Mouse (Mus musculus): ENCODE results near the gene G6pc.
"Not testable (repeated sequence)": the region's sequence is repeated elsewhere in the genome, so short reads cannot be mapped to it uniquely, and the experiment has no call there.

The G6pc gene

DNA sequence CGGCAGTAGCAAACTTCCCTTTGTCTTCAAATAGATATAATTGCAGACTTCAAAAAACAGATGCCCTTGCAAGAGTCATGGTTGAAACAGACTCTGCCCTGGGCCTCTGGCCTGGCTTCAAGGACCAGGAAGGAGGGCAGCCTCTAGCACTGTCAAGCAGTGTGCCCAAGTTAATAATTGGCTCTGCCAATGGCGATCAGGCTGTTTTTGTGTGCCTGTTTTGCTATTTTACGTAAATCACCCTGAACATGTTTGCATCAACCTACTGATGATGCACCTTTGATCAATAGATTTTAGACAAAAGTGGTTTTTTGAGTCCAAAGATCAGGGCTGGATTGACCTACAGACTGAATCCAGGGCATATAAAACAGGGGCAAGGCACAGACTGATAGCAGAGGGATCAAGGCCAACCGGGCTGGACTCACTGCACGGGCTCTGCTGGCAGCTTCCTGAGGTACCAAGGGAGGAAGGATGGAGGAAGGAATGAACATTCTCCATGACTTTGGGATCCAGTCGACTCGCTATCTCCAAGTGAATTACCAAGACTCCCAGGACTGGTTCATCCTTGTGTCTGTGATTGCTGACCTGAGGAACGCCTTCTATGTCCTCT is at the start of gene G6pc:
Gene G6pc, plus strand, starts transcription at position 236 of the 610 bp plus-strand sequence.
- DNase-seq (ENCODE audit: low spot score): no peak

DNA sequence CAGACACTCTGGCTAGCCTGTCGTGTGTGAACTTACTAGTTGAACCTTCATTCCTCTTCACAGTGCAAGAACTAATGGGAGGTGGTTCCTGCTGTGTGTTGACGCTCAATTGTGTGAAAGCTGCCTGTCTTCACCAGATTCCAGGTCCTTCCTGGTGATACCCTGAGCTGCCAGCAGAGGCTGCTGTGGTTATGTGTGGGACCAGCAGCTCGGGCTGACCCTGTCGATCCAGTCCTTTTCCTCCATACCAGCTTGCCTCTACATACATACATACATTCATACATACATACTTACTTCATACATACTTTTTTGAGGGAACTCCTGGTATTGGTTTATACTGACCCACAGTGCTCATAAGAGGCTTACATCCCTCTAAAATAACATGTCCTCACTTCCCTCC is 43.8 kb upstream of the G6pc start:
- peak; percentile 70 for DNase-seq (ENCODE audit: low spot score)

DNA sequence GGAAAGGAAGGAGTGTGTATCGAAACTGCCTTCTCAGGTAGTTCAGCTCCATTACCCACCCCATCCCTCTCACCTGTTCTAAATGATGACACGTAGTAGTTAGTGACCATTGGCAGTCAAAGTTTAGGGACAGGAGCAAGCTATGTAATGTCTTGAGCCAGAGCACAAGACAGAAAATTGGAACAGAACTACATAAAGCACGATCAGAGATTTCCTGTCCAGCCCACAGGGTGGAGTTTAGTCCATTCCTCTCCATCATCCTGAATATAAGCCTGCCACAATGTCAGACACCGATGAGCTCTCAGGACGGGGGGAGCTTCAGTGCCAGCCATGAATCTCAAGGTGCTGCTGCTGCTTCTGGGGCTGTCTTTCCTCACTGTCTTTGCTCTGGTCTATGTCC is 42.6 kb upstream of the G6pc start, which contains the start of gene Aoc2:
Gene Aoc2, plus strand, starts transcription at position 301 of the 400 bp plus-strand sequence.
- no peak for DNase-seq (ENCODE audit: low spot score)

DNA sequence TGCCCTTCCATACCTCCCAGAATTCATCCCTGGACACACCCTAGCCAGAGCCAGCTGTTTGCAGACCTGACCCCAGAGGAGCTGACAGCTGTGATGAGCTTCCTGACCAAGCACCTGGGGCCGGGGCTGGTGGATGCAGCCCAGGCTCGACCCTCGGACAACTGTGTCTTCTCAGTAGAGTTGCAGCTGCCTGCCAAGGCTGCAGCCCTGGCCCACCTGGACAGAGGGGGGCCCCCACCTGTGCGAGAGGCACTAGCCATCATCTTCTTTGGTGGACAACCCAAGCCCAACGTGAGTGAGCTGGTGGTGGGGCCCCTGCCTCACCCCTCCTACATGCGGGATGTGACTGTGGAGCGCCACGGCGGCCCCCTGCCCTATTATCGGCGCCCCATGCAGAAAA is 42.2 kb upstream of the G6pc start:
- DNase-seq (ENCODE audit: low spot score): not testable (repeated sequence)

DNA sequence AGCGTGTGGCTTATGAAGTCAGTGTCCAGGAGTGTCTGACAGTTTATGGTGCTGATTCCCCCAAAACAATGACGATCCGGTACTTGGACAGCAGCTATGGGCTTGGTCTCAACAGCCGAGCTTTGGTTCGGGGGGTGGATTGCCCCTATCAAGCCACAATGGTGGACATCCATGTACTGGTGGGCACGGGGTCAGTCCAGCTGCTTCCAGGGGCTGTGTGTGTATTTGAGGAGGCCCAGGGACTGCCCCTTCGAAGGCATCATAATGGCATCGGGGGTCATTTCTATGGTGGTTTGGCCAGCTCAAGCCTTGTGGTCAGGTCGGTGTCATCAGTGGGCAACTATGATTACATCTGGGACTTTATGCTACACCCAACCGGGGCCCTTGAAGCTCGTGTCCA is 41.2 kb upstream of the G6pc start:
- no peak for DNase-seq (ENCODE audit: low spot score)

DNA sequence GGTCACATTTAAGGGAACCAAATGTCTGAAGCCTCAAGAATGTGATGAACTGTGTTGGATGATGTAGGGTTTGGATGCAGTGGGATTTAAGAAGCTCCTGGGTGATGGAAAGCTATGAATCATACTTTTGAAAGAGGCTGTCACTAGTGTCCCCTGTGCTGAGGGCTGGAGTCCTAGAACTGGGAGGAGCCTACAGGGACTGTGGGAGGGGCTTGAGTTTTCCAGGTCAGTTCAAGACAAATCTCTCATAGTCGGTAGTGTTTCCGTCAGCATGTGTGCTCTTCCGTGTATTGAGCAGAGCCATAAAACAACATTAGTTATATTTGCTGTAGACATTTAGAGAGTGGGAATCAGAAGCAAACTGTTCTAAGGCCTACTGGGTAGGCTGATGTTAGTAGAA is 40.0 kb upstream of the G6pc start:
- DNase-seq (ENCODE audit: low spot score): no peak

DNA sequence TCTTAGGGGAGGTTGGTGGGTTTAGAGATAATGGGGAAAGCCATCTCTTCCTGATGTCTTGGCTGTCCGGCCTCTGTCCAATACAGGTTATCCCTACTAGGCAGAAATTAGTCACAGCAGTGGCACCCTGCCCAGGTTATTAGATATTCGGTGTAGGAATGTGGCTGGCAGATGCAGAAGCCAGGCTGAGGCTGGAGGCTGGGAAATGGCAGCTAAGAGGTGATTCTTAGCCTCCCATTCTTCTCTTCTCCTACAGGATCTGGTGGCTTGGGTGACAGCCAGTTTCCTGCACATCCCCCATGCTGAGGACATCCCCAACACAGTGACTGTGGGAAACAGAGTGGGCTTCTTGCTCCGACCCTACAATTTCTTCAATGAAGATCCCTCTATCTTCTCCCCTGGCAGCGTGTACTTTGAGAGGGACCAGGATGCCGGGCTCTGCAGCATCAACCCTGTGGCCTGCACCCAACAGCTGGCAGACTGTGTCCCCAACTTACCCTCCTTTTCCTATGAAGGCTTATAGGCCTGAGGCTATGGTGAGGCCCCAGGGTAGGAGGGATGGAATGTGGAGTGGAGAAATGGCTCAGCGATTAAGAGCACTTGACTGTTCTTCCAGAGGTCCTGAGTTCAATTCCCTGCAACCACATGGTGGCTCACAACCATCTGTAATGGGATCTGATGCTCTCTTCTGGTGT is 38.3 kb upstream of the G6pc start:
- no peak for DNase-seq (ENCODE audit: low spot score)

DNA sequence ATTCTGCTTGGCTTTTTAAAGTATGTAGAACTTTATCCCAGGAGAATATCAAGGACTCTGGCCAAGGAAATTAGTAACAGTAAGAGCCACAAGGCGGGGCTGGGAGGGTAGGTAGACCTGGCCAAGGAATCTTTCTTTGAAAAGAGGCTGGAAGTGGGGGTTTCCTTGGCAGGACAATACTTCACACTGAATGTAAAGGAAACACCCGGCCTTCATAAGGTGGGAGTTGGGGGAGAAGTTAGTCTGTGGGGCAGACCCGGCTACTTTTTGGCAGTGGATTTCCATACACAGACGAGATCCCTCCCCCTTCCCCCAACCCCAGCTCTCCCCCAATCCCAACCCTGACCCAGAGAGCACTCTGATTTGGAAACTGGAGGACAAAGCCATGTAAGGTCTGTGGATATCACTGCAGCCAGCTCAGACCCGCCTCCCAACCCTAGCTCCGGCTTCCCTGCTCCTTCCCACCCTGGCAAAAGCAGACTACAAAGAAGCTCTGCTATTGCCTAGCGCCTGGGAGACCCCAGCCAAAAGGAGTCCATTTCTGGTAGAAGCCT is 36.9 kb upstream of the G6pc start, which contains the start of gene Aoc3:
Gene Aoc3, plus strand, starts transcription at position 235 of the 554 bp plus-strand sequence.
- peak; percentile 50 for DNase-seq (ENCODE audit: low spot score)

DNA sequence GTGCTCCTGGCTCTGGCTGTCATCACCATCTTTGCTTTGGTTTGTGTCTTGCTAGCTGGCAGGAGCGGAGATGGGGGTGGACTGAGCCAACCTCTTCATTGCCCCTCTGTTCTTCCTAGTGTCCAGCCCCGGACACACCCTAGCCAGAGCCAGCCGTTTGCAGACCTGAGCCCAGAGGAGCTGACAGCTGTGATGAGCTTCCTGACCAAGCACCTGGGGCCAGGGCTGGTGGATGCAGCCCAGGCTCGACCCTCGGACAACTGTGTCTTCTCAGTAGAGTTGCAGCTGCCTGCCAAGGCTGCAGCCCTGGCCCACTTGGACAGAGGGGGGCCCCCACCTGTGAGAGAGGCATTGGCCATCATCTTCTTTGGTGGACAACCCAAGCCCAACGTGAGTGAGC is 36.4 kb upstream of the G6pc start:
- DNase-seq (ENCODE audit: low spot score): not testable (repeated sequence)

DNA sequence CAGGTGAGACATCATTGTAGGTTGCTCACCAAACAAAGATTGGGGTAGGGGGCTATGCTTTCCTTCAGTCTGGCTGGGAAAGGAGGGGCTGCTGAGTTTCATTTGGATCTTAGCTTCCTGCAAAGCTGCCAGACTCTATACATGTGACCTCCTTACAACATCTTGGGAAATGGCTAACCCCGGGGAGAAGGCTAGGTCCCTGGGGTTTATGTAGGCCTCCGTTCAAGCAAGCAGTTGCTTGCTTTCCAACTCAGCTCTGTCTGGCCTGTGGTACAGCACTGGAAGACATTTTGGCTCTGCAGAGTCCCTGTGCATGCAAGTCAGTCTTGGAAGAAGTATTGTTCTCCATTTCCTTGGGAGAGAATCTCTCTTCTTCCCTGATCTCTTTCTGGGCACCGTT is 34.8 kb upstream of the G6pc start:
- peak; percentile 26 for DNase-seq (ENCODE audit: low spot score)

DNA sequence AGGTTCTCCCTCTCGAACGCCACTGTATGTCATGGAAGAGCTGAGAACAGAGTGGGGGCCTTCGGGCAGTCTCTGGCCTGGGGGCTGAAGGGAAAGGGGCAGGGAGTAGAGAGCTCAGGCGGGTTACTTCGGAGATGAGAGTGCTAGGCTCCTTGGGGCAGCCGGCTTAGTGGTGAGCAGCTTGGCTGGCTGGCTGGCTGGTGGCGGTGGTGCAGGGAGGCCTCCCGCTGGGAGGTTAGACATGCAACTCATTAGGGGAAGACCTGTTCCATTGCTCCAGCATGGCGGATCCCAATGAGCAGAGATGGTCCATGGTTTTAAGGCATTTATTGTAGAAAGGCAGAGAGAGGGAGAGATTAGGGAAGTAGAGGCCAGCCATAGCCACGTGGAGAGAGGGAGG is 33.3 kb upstream of the G6pc start:
- no peak for DNase-seq (ENCODE audit: low spot score)

DNA sequence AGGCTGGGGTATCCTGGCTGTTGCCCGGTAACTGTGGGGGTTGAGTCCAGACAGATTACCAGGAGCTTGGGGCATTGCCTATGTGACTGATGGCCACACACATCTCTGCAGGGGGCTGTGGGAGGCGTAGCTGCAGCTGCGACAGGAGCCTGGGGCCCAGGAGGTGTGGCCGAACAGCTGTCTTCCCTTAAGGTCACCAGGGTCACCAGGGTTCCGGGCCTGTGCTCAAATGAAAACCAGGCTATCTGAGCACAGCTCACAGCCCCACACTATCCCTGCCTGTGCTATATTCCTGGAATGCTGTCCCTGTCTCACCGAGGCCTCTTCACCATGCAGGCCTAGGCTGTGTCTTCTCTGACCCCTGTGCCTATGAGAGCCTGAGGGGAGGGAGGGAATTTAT is 32.8 kb upstream of the G6pc start:
- DNase-seq (ENCODE audit: low spot score): no peak

DNA sequence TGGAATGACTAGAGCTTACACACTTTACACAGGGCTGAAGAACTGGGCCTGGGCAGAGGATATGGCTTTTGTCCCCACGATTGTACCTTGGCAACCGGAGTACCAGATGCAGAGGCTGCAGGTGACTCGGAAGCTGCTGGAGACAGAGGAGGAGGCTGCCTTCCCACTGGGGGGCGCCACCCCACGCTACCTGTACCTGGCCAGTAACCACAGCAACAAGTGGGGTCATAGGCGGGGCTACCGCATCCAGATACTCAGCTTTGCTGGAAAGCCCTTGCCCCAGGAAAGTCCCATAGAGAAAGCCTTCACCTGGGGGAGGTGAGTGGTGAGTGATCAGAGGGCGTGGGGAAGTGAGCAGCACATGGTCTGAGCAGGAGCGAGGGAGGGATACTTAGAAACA is 31.7 kb upstream of the G6pc start:
- DNase-seq (ENCODE audit: low spot score): no peak

DNA sequence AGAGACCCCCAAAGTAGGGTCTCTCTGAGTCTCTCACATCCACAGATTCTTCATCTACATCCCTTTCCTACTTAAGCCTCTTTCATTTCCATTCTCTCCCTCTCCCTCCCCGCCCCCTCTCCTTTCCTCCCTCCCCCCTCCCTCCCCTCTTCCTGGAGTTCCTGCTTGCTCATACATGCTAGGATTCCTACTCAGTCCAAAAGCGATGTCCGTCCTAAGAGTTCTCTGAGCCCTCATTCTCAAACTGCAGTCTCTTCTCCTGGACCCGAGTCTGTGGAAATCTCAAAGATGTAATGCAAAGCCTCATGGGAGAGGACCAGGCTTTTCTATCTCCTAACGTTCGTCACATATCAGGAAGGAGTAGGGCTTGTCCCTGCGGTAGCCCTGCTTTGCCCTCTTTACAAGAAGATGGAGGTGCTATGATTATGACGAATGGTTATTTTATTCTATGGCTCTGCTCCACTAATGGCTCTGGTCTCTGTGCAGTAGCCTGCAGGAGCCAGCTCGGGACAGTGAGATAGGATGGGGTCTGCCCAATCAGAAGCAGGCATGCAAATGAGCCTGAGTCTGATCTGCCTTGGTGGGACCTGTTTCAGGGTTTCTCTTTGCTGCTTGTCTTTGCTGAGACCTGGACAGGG is 29.1 kb upstream of the G6pc start:
- DNase-seq (ENCODE audit: low spot score): no peak

DNA sequence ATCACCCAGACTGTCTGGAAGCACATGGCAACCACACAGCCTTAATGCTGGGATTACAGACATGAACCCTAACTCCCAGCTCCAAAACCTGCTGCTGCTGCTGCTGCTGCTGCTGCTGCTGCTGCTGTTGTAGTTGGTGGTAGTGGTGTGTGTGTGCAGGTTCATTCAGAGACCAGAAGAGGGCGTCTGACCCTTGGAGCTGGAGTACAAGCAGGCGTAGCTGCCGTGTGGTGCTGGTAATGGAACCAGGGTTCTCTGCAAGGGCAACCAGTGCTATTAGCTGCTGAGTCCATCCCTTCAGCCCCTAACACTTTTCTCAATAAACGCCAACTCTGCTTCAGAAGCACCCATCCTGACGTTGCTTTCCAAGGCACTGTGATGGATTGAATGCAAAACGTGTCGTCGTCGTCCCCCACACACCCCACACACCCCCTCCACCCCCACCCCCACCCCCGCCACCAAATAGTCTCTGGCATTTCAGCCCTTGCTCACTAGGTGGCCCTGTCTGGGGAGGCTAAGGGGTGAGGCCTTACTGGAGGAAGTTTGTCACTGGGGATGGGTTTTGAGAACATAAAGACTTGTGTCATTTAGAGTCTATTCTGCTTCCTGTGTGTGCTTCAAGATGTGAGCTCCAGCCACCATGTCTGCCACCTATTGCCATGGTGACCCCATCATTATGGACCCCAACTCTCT is 20.1 kb upstream of the G6pc start:
- no peak for DNase-seq (ENCODE audit: low spot score)

DNA sequence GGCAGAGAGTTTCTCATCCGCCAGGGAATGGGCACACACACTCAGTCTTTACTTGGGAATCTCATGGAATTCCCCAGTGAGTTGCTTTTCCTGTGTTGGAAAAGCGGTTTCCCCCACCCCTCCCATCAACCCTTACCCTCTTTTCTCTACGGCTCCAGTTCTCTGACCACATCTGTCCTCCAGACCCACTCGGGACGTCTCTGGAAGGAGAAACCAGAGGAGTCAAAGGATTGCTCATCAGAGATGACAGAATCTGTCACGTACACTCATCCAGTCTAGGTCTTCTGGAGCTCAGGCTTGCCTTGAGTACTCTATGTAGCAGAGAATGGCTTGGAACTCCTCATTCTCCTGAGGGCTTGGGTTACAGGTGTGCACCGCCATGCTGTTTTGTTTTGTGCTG is 18.6 kb upstream of the G6pc start:
- no peak for DNase-seq (ENCODE audit: low spot score)

DNA sequence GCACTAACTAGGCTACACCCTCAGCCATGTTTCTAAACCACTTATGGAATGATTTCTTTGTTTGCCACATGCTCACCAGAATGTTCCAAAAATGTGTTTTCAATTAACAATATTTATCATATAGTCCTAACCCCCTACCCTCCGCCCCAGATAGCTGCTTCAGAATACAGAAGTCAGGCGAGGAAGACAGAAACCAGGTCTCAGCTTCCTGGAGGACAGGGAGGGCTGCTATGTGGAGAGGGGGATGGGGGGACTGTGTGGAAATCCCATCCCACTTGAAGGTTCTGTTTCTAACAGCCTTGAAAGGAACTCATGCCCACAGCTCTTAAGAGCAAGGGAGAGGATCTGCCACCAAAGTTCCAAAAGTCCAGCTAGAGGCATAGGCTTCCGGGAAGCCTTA is 18.1 kb upstream of the G6pc start:
- no peak for DNase-seq (ENCODE audit: low spot score)

DNA sequence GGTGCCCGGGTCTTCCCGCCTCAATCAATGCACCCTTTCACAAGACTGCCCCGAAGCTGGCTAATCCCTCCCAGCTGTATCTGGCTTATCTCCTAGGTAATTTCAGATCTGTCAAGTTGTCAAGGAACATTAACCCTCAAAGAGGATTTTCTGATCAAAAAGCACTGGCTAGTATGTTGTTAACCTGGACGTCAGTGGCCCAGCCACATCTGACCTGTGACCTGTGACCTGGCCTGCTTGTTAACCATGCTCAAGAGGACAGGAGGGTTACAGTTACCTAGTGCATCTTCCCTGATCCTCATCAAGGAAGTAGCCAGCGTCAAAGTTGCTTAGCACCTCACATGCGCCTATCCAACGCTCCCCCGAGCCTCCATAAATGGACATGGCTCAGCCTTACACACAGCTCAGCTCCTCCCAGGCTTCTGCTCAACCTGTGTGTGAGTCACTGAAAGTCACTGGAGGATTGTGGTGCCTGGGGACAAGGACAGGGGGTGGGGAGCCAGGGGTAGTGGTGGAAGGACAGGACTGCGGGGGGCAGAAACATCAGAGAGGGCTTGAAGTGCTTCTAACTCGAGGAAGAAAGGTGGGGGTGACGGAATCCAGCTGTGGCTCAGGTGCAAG is 16.2 kb upstream of the G6pc start:
- DNase-seq (ENCODE audit: low spot score): no peak

DNA sequence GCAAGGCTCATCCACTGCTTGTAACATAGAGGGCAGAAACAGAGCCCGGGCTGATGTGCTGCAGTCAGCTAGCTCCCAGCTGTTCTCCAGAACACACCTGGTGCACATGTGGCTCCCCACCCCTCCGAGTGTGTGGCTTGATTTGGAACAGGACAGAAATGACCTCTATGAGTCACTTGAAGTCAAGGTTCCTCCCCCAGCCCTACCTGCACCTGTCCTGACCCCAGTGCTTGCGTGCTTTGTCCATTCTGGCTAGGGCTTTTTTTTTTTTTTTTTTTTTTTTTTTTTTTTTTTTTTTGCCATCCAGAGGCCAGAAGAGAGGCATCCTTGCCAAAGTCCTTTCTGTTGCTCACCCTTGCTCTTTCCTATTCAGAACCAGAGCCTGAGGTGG is 15.6 kb upstream of the G6pc start:
- no peak for DNase-seq (ENCODE audit: low spot score)

DNA sequence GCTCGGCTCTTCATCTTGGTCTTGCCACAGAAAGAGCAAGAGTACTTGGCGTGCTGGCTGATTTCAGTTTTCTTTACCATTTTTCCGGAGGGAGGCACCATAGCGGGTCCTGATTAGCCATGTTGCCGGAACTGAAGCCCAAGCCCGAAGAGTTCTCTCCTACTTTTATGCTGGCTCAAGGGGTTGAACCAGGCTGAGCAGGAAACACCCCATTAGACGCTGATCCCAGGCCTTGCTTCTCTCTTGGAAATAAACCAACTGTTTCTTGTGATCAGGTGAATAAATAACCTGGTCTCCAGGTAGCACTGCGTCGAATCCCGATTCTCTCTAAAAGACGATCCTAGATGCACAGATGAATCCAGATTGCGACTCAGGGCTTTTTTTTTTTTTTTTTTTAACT is 13.9 kb upstream of the G6pc start:
- no peak for DNase-seq (ENCODE audit: low spot score)

DNA sequence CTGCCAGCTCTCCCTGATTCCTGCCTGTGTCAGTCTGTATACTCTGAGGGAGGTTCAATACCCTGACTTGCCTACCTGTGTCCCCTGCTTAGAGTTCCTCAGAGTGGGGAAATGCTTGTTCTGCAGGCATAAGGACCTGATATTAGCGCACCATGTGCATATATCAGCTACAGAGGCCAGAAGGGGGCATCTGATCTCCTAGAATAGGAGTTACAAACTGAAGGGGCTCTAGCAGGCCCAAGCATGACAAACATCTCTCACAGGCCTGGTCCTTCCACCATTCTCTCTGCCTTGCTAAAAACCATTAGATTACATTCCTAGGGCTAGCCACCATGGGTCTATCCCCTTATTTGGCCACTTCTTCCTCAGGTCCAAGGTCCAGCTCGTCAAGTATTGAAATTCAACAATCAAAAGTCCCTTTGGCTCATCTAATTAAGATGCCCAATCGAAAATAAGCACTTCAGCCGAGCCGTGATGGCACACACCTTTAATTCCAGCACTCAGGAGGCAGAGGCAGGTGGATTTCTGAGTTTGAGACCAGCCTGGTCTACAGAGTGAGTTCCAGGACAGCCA is 12.8 kb upstream of the G6pc start:
- no peak for DNase-seq (ENCODE audit: low spot score)

DNA sequence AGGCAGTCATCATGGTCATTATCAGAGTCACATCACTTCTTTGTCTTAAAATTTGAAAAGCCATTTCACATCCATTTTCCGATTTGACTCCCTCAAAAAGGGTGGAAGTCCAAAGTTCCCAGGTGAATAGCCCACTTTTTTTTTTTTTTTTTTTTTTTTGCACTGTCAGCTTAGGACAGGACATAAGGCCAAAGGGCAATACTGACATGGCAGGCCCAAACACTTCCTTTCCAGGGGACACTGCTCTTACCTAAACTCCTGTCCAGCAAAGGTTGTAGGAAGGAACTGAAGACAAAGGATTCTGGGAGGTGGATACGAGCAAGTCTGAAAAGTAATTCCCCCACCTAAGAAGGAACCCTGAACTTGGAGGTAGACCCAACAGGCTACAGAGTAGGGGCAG is 11.4 kb upstream of the G6pc start:
- no peak for DNase-seq (ENCODE audit: low spot score)
